Mouse (Mus musculus): Measurements from ENCODE around the gene Dck.

Dck gene

GRCm38 (mm10) chr5:88791256-88792245 is 26.8 kb downstream of the Dck start:
- peak; percentile 10 to 11 for DNase-seq (ENCODE audit: low spot score in 2 of 2)

- DNase-seq (ENCODE audit: low spot score in 2 of 2), result no peak
Observed at GRCm38 (mm10) chr5:88793676-88794075, 28.9 kb downstream of the Dck start.

GRCm38 (mm10) chr5:88795910-88796584 is 31.3 kb downstream of the Dck start:
- DNase-seq (ENCODE audit: low spot score in 2 of 2), result no peak

GRCm38 (mm10) chr5:88796588-88796987 is 31.8 kb downstream of the Dck start:
- DNase-seq (ENCODE audit: low spot score in 2 of 2), result no peak

GRCm38 (mm10) chr5:88797121-88797520 is 32.3 kb downstream of the Dck start:
- no peak for DNase-seq (ENCODE audit: low spot score in 2 of 2)

GRCm38 (mm10) chr5:88805616-88806015 is 40.8 kb downstream of the Dck start:
- no peak for DNase-seq (ENCODE audit: low spot score in 2 of 2)

GRCm38 (mm10) chr5:88806278-88806677 is 41.5 kb downstream of the Dck start:
- no peak for DNase-seq (ENCODE audit: low spot score in 2 of 2)

- DNase-seq (ENCODE audit: low spot score in 2 of 2), result no peak
Observed at GRCm38 (mm10) chr5:88807342-88807741, 42.5 kb downstream of the Dck start.

- DNase-seq (ENCODE audit: low spot score in 2 of 2), result no peak
Observed at GRCm38 (mm10) chr5:88813188-88813587, 48.4 kb downstream of the Dck start.

- DNase-seq (ENCODE audit: low spot score in 2 of 2), result no peak
Observed at GRCm38 (mm10) chr5:88814552-88814951, 49.8 kb downstream of the Dck start.

- DNase-seq (ENCODE audit: low spot score in 2 of 2), result no peak
Observed at GRCm38 (mm10) chr5:88821542-88821941, 56.7 kb downstream of the Dck start.

- DNase-seq (ENCODE audit: low spot score in 2 of 2), result no peak
Observed at GRCm38 (mm10) chr5:88824838-88825237, 60.0 kb downstream of the Dck start.

GRCm38 (mm10) chr5:88829835-88830571 is 65.2 kb downstream of the Dck start:
- DNase-seq (ENCODE audit: low spot score in 2 of 2), result no peak

GRCm38 (mm10) chr5:88830880-88831279 is 66.1 kb downstream of the Dck start:
- DNase-seq (ENCODE audit: low spot score in 2 of 2), result no peak

- no peak for DNase-seq (ENCODE audit: low spot score in 2 of 2)
Observed at GRCm38 (mm10) chr5:88831935-88832334, 67.1 kb downstream of the Dck start.
